ENCODE assay signal across 9 mouse cellular contexts in genomic region chr3:80800995-80801826, GRCm38 (mm10). TPM values are rescaled to one million over a fixed set of nuclear protein-coding genes. Genes with fewer than 3 reads are reported as not detected.
A peak's percentile ranks its signal among the peaks of the same experiment; 100 is the strongest.
DNase-seq lines count a peak whose midpoint lies in the region; ATAC-seq and TF ChIP-seq lines count a peak whose summit lies in the region.
"Had no signal": no experiment of that assay in that cellular context is flagged by ENCODE, and none has a peak within 500 bp of the region (broad histone marks: within the 10 kb centered on the region; RNA-seq: fewer than 3 reads in every experiment).

No protein-coding gene starts in this region.

- 14% methylated on average over 33 of the region's 33 CpGs for WGBS in heart, postnatal 0 days
- 9% methylated on average over 33 of the region's 33 CpGs for WGBS in heart, adult 2 months
- 9% methylated on average over 33 of the region's 33 CpGs for WGBS in embryonic facial prominence, embryonic 12.5 days
- 2% methylated on average over 33 of the region's 33 CpGs for WGBS in hindbrain, postnatal 0 days
- 12% methylated on average over 33 of the region's 33 CpGs for WGBS in limb, embryonic 14.5 days

- no peak for ATAC-seq in heart, postnatal 0 days (ENCODE audit: insufficient read depth, low read depth)
- no peak for ATAC-seq in embryonic facial prominence, embryonic 12.5 days (ENCODE audit: insufficient number of reproducible peaks, insufficient read depth, low FRiP score, low TSS enrichment)
- ATAC-seq in hindbrain, postnatal 0 days, result peak; percentile 52
- no peak for ATAC-seq in limb, embryonic 14.5 days (ENCODE audit: low FRiP score, low read depth)
- no peak for ATAC-seq in inflammation-experienced regulatory T-cells, adult 6 months

- TF ChIP-seq POLR2A in heart, adult 2 months (IDR thresholded peaks at IDR 0.05; ENCODE audit: insufficient read depth, low read depth, low read length), result no peak
- no peak for TF ChIP-seq POLR2A in limb, embryonic 14.5 days (IDR thresholded peaks at IDR 0.05; ENCODE audit: borderline replicate concordance, extremely low read depth, insufficient read depth, insufficient read length)

- H3K27ac ChIP-seq in heart, postnatal 0 days (ENCODE audit: low read depth), result no peak overlapping the region
- no peak overlapping the region for H3K27ac ChIP-seq in heart, adult 2 months
- H3K27ac ChIP-seq in embryonic facial prominence, embryonic 12.5 days, result no peak overlapping the region
- H3K27ac ChIP-seq in hindbrain, postnatal 0 days, result peak overlapping the region; percentile 95
- H3K27ac ChIP-seq in limb, embryonic 14.5 days (replicated peaks; ENCODE audit: low read depth, low read length), result no peak overlapping the region

- TF ChIP-seq CTCF in heart, postnatal 0 days (IDR thresholded peaks at IDR 0.05; ENCODE audit: low read depth), result peak; percentile 23; the same call in 1 of the 2 replicates
- no peak for TF ChIP-seq CTCF in heart, adult 2 months (IDR thresholded peaks at IDR 0.05)
- TF ChIP-seq CTCF in hindbrain, postnatal 0 days (IDR thresholded peaks at IDR 0.05; ENCODE audit: low read depth), result peak; percentile 19; the same call in 1 of the 2 replicates

- peaks cover 31% of the 10 kb centered on the region for H3K27me3 ChIP-seq in heart, postnatal 0 days (ENCODE audit: control insufficient read depth, insufficient read depth, low read length)
- H3K27me3 ChIP-seq in heart, adult 2 months (ENCODE audit: control insufficient read depth, insufficient read depth, low read length), result peaks cover 6% of the 10 kb centered on the region
- H3K27me3 ChIP-seq in embryonic facial prominence, embryonic 12.5 days, result peaks cover 26% of the 10 kb centered on the region
- H3K27me3 ChIP-seq in hindbrain, postnatal 0 days (ENCODE audit: insufficient read depth, low read length), result no peaks in the 10 kb centered on the region
- peaks cover 29% of the 10 kb centered on the region for H3K27me3 ChIP-seq in limb, embryonic 14.5 days (ENCODE audit: control insufficient read depth, insufficient read depth, low read length)

- intact Hi-C loops in heart, adult 2 months (cut with DNase I), result no loop called here

- H3K9ac ChIP-seq in heart, postnatal 0 days (replicated peaks; ENCODE audit: low read depth, low read length), result no peak overlapping the region
- no peak overlapping the region for H3K9ac ChIP-seq in heart, adult 2 months (ENCODE audit: low read depth, low read length)
- H3K9ac ChIP-seq in embryonic facial prominence, embryonic 12.5 days, result peak overlapping the region; percentile 19; the same call in 1 of the 2 replicates
- H3K9ac ChIP-seq in hindbrain, postnatal 0 days (replicated peaks; ENCODE audit: low read length), result peak overlapping the region; percentile 73
- H3K9ac ChIP-seq in limb, embryonic 14.5 days (ENCODE audit: low read depth, low read length, severe bottlenecking), result no peak overlapping the region

- no peak for DNase-seq in heart, postnatal 0 days (ENCODE audit: low spot score)
- no peak for DNase-seq in heart, adult 2 months
- peak; percentile 4 for DNase-seq in adrenal gland, adult 2 months
- DNase-seq in hindbrain, postnatal 0 days (ENCODE audit: low spot score), result peak; percentile 84
- no peak for DNase-seq in limb, embryonic 14.5 days (ENCODE audit: low spot score)
- DNase-seq in retina, postnatal 1 day, result peak; percentile 79

- no peaks in the 10 kb centered on the region for H3K9me3 ChIP-seq in heart, postnatal 0 days (replicated peaks; ENCODE audit: control insufficient read depth, low read length)
- H3K9me3 ChIP-seq in embryonic facial prominence, embryonic 12.5 days, result no peaks in the 10 kb centered on the region
- H3K9me3 ChIP-seq in hindbrain, postnatal 0 days (ENCODE audit: low read length), result no peaks in the 10 kb centered on the region
- H3K9me3 ChIP-seq in limb, embryonic 14.5 days (ENCODE audit: control insufficient read depth, low read length), result no peaks in the 10 kb centered on the region

- no peaks in the 10 kb centered on the region for H3K79me2 ChIP-seq in heart, adult 2 months (replicated peaks; ENCODE audit: control insufficient read depth, insufficient read depth, low read length)

- H3K4me2 ChIP-seq in heart, postnatal 0 days (ENCODE audit: low read depth, low read length), result peak overlapping the region; percentile 44
- peak overlapping the region; percentile 87 for H3K4me2 ChIP-seq in embryonic facial prominence, embryonic 12.5 days (replicated peaks)
- H3K4me2 ChIP-seq in hindbrain, postnatal 0 days (ENCODE audit: low read depth, low read length), result peak overlapping the region; percentile 69
- peak overlapping the region; percentile 59 for H3K4me2 ChIP-seq in limb, embryonic 14.5 days (replicated peaks; ENCODE audit: low read depth, low read length, severe bottlenecking)

- H3K4me3 ChIP-seq in heart, postnatal 0 days (ENCODE audit: low read depth, low read length), result 0 out of 2 replicates have a peak overlapping the region, but pooled peaks have one; percentile 10
- no peak overlapping the region for H3K4me3 ChIP-seq in heart, adult 2 months
- H3K4me3 ChIP-seq in embryonic facial prominence, embryonic 12.5 days, result peak overlapping the region; percentile 45
- peak overlapping the region; percentile 65 for H3K4me3 ChIP-seq in hindbrain, postnatal 0 days (ENCODE audit: low read length)
- peak overlapping the region; percentile 42 for H3K4me3 ChIP-seq in limb, embryonic 14.5 days (replicated peaks; ENCODE audit: low read length)

- peaks cover 5% of the 10 kb centered on the region; the same call in 1 of the 2 replicates for H3K4me1 ChIP-seq in heart, postnatal 0 days (ENCODE audit: control insufficient read depth, insufficient read depth)
- H3K4me1 ChIP-seq in heart, adult 2 months (ENCODE audit: control insufficient read depth, insufficient read depth, low read length), result no peaks in the 10 kb centered on the region
- H3K4me1 ChIP-seq in embryonic facial prominence, embryonic 12.5 days, result peaks cover 12% of the 10 kb centered on the region; the same call in 1 of the 2 replicates
- peaks cover 8% of the 10 kb centered on the region; the same call in 1 of the 2 replicates for H3K4me1 ChIP-seq in hindbrain, postnatal 0 days (ENCODE audit: insufficient read depth, low read length)
- H3K4me1 ChIP-seq in limb, embryonic 14.5 days (ENCODE audit: control insufficient read depth, insufficient read depth, low read length), result peaks cover 16% of the 10 kb centered on the region

- TF ChIP-seq EP300 in heart, postnatal 0 days (IDR thresholded peaks at IDR 0.05; ENCODE audit: low read depth), result no peak
- TF ChIP-seq EP300 in heart, adult 2 months (IDR thresholded peaks at IDR 0.05; ENCODE audit: insufficient read depth, low read depth, low read length), result no peak

- H3K36me3 ChIP-seq in heart, postnatal 0 days (replicated peaks; ENCODE audit: control insufficient read depth, insufficient read depth, low read length), result no peaks in the 10 kb centered on the region
- H3K36me3 ChIP-seq in heart, adult 2 months (ENCODE audit: control insufficient read depth, insufficient read depth, low read length), result no peaks in the 10 kb centered on the region
- no peaks in the 10 kb centered on the region for H3K36me3 ChIP-seq in embryonic facial prominence, embryonic 12.5 days
- H3K36me3 ChIP-seq in hindbrain, postnatal 0 days (ENCODE audit: insufficient read depth, low read length), result no peaks in the 10 kb centered on the region
- H3K36me3 ChIP-seq in limb, embryonic 14.5 days (ENCODE audit: control insufficient read depth, insufficient read depth, low read length), result no peaks in the 10 kb centered on the region

RNA-seq across cellular contexts. Expression of gene Gria2, which starts 1.4 kb away (rescaled TPM):
- total RNA-seq in heart, postnatal 0 days (2014; rRNA removed; ENCODE audit: low replicate concordance), result not detected in 2 replicates
- 0.03 and 0.05 TPM in 2 replicates for polyA plus RNA-seq in heart, postnatal 0 days (2015; fragmentation: Nextera tagmentation; extraction: Ambion mirVana)
- under 1 TPM in 1 of 2 experiments, not detected in 1; 0.09 TPM for total RNA-seq in heart, adult 2 months (2021)
- under 0.01 TPM in 1 of 2 replicates, not detected in the other for polyA plus RNA-seq in heart, adult 2 months (2012; rRNA removed)
- 10 to 100 TPM in 1 of 2 experiments, 1 to 10 TPM in 1; 7.8 to 10.9 TPM for total RNA-seq in adrenal gland, adult 2 months (2021)
- 0.58 and 0.74 TPM in 2 replicates for polyA plus RNA-seq in adrenal gland, adult 2 months (2012; rRNA removed)
- polyA plus RNA-seq in embryonic facial prominence, embryonic 12.5 days (2016; fragmentation: Nextera tagmentation; extraction: Ambion mirVana), result 6.5 and 7.7 TPM in 2 replicates
- total RNA-seq in hindbrain, postnatal 0 days (2014; rRNA removed), result 131 and 132 TPM in 2 replicates
- polyA plus RNA-seq in hindbrain, postnatal 0 days (2015; fragmentation: Nextera tagmentation; extraction: Ambion mirVana), result 149 and 159 TPM in 2 replicates
- 5.4 and 6.9 TPM in 2 replicates for polyA plus RNA-seq in limb, embryonic 14.5 days (2012; rRNA removed)
- polyA plus RNA-seq in limb, embryonic 14.5 days (2014; fragmentation: Nextera tagmentation; extraction: Ambion mirVana), result 5.0 and 6.8 TPM in 2 replicates
- polyA plus RNA-seq in inflammation-experienced regulatory T-cells, adult 6 months (2017; shearing (Covaris generic)), result under 1 TPM in 2 of 3 experiments, not detected in 1; 0.09 to 0.11 TPM
- total RNA-seq: liver, adult 2 months had no signal
- polyA plus RNA-seq: liver, adult 2 months had no signal

Comparison
In these comparisons a context has a peak if more than half of its experiments do, and no peak if none do; other contexts are left out.
1. DNase-seq: peak in adrenal gland, adult 2 months (single experiment), hindbrain, postnatal 0 days (single experiment) and retina, postnatal 1 day (single experiment); none in heart, postnatal 0 days (single experiment), heart, adult 2 months (0 of 2) and limb, embryonic 14.5 days (single experiment).
2. H3K9ac ChIP-seq: peak in embryonic facial prominence, embryonic 12.5 days (single experiment) and hindbrain, postnatal 0 days (single experiment); none in heart, postnatal 0 days (single experiment), heart, adult 2 months (single experiment) and limb, embryonic 14.5 days (single experiment).
3. RNA of gene Gria2, which starts 1.4 kb away (polyA plus RNA-seq): 149 to 159 TPM in hindbrain, postnatal 0 days; 5.0 to 6.9 TPM in limb, embryonic 14.5 days, 6.5 to 7.7 TPM in embryonic facial prominence, embryonic 12.5 days, 0.58 to 0.74 TPM in adrenal gland, adult 2 months, 0.09 to 0.11 TPM in inflammation-experienced regulatory T-cells, adult 6 months, 0.03 to 0.05 TPM in heart, postnatal 0 days and under 0.01 TPM in heart, adult 2 months; every median in the first group is over 10 times any median in the second.
4. Peak in every context shown above with its lines, with median percentiles within 50 percentile points of each other: H3K4me2 ChIP-seq.